Mouse (Mus musculus) olfactory bulb, adult 2 months (tissue): ENCODE data around the gene Pcmtd2. TPM values are rescaled to one million over a fixed set of nuclear protein-coding genes. Genes with fewer than 3 reads are reported as not detected.
"Not testable (repeated sequence)": the region's sequence is repeated elsewhere in the genome, so short reads cannot be mapped to it uniquely, and the experiment has no call there.

ENCODE experiments used
- H3K27ac ChIP-seq: fragments of 200-500 bp; 2 replicates; pipeline ENCODE4 v1.5.1; 2012; ENCODE audit warnings: low read depth, low read length; ENCODE audit not compliant: insufficient read depth
- H3K4me1 ChIP-seq: fragments of 200-500 bp; 2 replicates; pipeline ENCODE4 v1.6.1; 2012; ENCODE audit warnings: low read length; ENCODE audit not compliant: control insufficient read depth, insufficient read depth
- H3K4me3 ChIP-seq: fragments of 200-500 bp; 2 replicates; pipeline ENCODE4 v1.5.1; 2012; ENCODE audit warnings: mild to moderate bottlenecking, low read depth, low read length, moderate library complexity; ENCODE audit not compliant: insufficient read depth
- CTCF ChIP-seq: fragments of 200-500 bp; IDR thresholded peaks from 2 replicates; pipeline ENCODE4 v1.5.1; 2012; ENCODE audit warnings: low read depth, mild to moderate bottlenecking, low read length, moderate library complexity; ENCODE audit not compliant: insufficient read depth
- POLR2A ChIP-seq: fragments of 200-500 bp; IDR thresholded peaks from 2 replicates; pipeline ENCODE4 v1.6.1; 2012; ENCODE audit warnings: mild to moderate bottlenecking, low read depth, low read length, moderate library complexity; ENCODE audit not compliant: insufficient read depth
- WGBS: fragments of 180-500 bp; shearing (Covaris S2); methylation state at CpG from one replicate; pipeline ENCODE4 v1.1.7; 2018; 5-methylcytosine and 5-hydroxymethylcytosine counted together
- polyA plus RNA-seq: library from polyadenylated mRNA; stranded (reverse); fragments of >200 nt; gene quantifications from 2 replicates; pipeline ENCODE4 v1.2.4, GENCODE M21; 2012; ENCODE audit warnings: low replicate concordance; ENCODE audit not compliant: missing spikeins, insufficient read depth, insufficient read length

Gene Pcmtd2
- polyA plus RNA-seq = 289 TPM in 1 of 2 replicates, not detected in the other

DNA sequence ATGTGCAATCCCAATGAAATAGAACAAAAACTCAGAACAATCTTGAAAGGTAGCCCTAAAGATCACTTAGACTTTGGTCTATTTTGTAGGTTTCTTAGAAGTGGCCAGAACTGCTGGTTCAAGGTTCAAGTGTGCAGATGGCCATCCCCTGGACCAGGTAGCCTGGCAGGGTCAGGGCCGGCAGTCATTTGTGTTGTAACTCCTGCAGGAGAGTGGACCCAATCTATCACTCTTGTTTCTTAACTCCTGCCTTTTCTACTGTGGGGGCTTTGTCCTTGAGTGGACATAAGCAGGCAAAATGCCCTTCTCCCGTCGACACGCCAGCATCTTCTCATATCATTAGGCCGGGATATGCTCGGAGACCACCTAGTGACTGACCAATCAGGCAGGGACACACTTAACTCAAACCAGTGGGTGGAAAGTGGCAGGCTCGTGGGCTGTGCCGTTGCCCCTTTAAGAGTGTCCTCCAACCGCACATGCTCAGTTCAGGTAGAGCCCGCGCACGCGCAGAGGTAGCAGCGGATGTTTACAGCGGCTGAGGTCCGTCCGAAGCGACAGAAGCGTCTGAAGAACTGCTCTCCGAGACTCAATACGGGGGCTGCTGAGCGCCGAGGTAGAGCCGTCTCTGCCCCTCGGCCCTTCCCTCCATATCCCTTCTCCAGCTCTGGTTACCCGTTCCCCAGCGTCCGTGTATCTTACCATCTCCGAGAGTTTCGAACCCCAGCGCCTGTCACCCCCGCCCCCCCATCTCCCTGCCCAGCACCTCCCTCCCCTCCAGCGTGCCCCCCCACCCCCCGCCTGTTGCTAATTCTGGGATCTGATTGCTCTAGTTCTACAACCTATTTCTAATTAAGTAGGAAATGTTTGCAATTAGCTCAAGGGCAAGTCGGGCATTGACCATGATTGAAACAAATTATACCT is at the start of gene Pcmtd2:
Gene Pcmtd2, plus strand, starts transcription at position 483 of the 921 bp plus-strand sequence.
- H3K27ac ChIP-seq = peak within 1 kb of the TSS; percentile 82
- peaks cover 6% of the 10 kb centered on the region for H3K4me1 ChIP-seq
- H3K4me3 ChIP-seq = peak within 1 kb of the TSS; percentile 59
- TF ChIP-seq CTCF (no peak), POLR2A (peak; percentile 85)
- under 1% methylated on average over 35 of the region's 35 CpGs for WGBS

DNA sequence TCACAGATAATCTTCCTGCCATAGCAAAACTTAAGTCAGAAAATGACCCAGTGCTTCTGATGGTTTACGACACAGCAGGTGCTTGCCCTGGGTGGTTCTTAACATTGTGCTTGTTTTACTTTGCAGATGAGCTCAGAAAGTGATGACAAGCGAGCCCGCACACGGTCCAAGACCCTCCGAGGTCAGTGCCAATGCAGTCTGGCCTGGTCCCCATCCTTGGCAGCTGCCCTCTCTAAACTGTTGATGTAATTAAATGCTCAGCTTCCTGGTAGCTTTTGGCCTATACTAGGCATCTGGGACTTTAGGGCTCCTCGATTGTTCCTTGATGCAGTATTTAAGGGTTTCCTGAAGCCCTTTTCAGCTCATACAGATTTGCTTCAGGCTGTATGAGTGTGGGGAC is 48.3 kb upstream of the Pcmtd2 start:
- H3K27ac ChIP-seq = no peak overlapping the region
- TF ChIP-seq CTCF = no peak
- no peak for TF ChIP-seq POLR2A
- WGBS = 53% methylated on average over 6 of the region's 6 CpGs
- no peak overlapping the region for H3K4me3 ChIP-seq
- no peaks in the 10 kb centered on the region; the same call in 1 of the 2 replicates for H3K4me1 ChIP-seq

DNA sequence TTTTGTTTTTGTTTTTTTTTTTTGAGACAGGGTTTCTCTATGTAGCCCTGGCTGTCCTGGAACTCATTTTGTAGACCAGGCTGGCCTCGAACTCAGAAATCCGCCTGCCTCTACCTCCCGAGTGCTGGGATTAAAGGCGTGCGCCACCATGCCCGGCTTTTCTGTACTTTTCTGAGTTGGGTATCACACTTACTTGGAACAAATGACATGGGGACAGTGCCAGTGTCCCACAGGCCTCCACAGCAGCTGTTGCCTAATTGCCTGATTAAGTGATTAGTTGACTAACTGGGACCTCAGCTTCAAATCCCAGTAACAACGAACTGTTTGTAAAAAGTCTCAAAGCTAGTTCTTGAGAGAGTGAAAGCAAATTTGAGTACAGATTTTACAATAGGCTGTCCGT is 44.5 kb upstream of the Pcmtd2 start:
- 52% methylated on average over 8 of the region's 8 CpGs for WGBS
- not testable (repeated sequence) for H3K27ac ChIP-seq, H3K4me1 ChIP-seq, H3K4me3 ChIP-seq

DNA sequence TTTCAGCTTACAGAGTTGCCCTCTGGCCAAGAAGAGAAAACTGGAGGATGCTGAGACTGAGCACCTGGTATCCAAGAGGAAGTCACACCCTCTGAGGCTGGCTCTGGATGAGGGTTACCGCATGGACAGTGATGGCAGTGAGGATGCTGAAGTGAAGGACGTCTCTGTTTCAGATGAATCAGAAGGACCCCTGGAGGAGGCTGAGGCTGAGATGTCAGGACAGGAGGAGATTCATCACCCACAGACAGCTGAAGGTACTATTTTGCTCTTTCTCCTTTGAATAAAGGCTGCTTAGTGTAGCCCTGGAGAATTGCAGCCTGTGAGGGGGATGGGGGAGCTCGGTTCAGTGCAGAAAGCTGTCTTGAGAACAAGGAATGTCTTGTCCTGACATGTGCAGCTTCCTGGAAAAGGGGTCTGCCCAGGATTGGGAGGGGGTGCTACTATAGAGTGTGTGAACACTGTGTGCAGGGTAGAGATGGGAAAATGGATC is 42.0 kb upstream of the Pcmtd2 start:
- H3K4me3 ChIP-seq = no peak overlapping the region
- H3K4me1 ChIP-seq = no peaks in the 10 kb centered on the region
- WGBS = 60% methylated on average over 3 of the region's 3 CpGs
- no peak overlapping the region for H3K27ac ChIP-seq
- TF ChIP-seq POLR2A = no peak
- no peak for TF ChIP-seq CTCF

DNA sequence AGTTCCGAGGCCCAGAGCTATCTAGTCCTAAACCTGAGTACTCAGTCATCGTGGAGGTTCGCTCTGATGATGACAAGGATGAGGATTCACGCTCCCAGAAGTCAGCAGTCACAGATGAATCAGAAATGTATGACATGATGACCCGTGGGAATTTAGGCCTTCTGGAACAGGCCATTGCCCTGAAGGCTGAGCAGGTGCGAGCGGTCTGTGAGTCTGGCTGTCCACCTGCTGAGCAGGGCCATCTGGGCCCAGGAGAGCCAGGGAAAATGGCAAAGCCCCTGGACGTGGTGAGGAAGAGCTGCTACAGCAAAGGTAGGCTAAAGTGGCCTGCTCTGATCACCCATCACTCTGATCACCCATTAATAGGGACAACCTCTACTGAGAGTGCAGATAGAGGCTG is 40.0 kb upstream of the Pcmtd2 start:
- Histone ChIP-seq H3K4me1 (no peaks in the 10 kb centered on the region), H3K4me3 (no peak overlapping the region), H3K27ac (no peak overlapping the region)
- 84% methylated on average over 8 of the region's 8 CpGs for WGBS
- TF ChIP-seq POLR2A = no peak
- no peak for TF ChIP-seq CTCF

DNA sequence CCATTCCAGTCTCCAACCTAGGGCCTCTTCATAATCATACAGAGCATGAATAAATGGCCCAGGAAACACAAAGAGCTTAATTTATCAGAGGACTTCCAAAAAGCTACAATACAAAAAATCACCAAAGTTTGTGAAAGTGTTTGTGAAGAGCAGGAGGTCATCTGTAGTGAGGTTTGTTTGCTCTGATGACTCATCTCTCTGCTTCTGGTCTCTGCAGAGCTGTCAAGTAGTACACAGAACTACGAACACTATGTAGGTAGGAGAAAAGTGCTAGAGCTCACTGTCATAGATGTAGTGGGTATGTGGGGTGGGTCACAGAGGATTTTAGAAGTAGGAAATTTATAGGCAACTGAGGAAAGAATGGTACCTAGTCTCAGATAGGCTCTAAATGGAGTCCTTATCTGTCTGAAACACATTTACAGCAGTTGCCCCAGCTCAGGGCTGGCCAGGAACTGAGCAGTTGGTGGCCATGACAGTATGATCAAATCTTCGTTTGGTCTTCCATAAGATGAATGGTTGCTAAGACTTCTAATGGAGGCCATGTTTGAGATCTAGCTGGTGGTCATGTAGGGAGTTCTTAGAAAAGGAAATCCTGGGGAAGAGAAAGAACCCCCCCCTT is 8.5 kb upstream of the Pcmtd2 start:
- Histone ChIP-seq H3K4me1 (no peaks in the 10 kb centered on the region), H3K4me3 (no peak overlapping the region), H3K27ac (no peak overlapping the region)
- 70% methylated on average over 2 of the region's 2 CpGs for WGBS
- TF ChIP-seq CTCF (no peak), POLR2A (no peak)

DNA sequence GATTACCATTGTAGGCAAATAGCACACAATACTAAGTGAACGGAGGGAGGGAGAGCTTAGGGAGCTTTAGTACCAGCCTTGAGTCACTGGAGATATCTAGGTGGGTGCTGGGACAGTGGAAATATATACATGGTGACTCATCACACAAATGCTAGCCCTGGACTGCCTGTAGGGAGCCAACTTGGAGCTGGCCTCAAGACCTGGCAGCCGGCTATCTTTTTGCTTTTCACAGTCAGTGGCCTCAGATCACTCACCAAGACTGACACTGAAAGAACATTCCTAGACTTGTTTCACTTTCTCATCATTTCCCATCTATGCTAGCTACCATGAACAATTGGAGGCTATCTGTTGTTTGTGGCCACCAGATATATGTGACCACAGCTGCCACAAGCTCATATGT is 4.9 kb upstream of the Pcmtd2 start:
- H3K4me1 ChIP-seq = peaks cover 3% of the 10 kb centered on the region
- H3K27ac ChIP-seq = no peak overlapping the region
- WGBS = 53% methylated on average over 2 of the region's 2 CpGs
- no peak for TF ChIP-seq POLR2A
- no peak for TF ChIP-seq CTCF
- no peak overlapping the region for H3K4me3 ChIP-seq

DNA sequence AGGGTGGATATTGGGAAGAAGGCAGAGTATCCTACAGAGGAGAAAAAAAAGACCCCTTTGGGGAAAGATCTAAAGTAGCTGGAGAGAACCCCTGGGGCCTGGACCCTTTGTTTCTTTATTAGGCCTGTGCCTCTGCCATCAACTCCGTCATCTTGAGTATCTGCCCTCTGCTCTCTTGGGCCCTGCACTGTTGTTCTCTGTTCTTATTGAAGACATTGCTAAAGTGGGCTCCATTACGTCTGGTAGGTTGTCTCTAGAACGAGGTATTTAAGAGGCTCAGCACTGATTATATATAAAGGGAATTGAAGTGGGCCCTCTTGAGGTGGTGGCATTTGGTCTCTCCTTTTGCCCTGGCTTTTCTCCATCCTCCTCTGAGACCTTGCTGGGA is 633 bp downstream of the Pcmtd2 start:
- Histone ChIP-seq H3K4me1 (peaks cover 7% of the 10 kb centered on the region), H3K27ac (no peak overlapping the region), H3K4me3 (peak overlapping the region; percentile 59)
- TF ChIP-seq POLR2A (no peak), CTCF (no peak)
- 0% methylated on average over 3 of the region's 3 CpGs for WGBS

DNA sequence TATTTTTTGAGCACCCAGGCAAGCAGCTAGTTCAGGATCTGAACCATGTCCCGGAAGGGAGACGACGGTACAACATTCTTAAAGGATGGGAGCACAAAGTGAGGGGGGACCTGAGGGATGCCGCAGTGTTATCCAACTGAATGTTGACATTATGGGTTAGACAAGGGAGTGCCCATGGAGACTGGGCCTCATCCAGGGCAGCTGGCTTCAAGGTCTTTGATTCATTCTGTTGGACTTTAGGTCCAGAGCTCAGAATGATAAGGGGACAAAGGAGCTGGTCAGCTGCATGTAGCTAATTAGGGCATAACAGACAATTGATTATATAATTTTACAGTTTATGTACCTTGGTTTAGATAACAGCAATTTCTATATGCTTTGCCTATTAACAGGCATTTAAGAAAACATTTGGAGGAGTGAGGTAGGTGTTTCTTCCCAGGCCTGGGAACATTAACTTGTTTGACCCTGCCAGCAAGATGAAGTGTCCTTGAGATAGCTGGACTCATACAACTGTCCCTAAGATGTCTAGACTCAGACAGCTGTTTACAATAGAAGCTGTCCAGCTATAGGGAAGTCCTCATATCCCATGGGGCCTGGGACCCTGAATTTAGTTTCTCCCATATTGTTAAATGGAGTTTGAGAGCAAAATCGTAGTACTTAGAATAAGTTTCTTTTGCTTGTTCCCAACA is 8.2 kb downstream of the Pcmtd2 start:
- Histone ChIP-seq H3K4me3 (no peak overlapping the region), H3K27ac (no peak overlapping the region)
- WGBS = 79% methylated on average over 5 of the region's 5 CpGs

More for the DNA sequence above, 8.2 kb downstream of the Pcmtd2 start:
- TF ChIP-seq POLR2A = no peak
- TF ChIP-seq CTCF = no peak
- peaks cover 5% of the 10 kb centered on the region; the same call in 1 of the 2 replicates for H3K4me1 ChIP-seq
